ENCODE assay signal across 8 mouse cellular contexts in genomic region chr9:57070800-57071545, GRCm38 (mm10). TPM values are rescaled to one million over a fixed set of nuclear protein-coding genes. Genes with fewer than 3 reads are reported as not detected.
A peak's percentile ranks its signal among the peaks of the same experiment; 100 is the strongest.
DNase-seq lines count a peak whose midpoint lies in the region; ATAC-seq and TF ChIP-seq lines count a peak whose summit lies in the region.

No protein-coding gene starts in this region.

- peak overlapping the region; percentile 93 for H3K9ac ChIP-seq in liver, embryonic 12.5 days

- TF ChIP-seq CTCF in gastrocnemius, adult 2 months (IDR thresholded peaks at IDR 0.05) = no peak
- TF ChIP-seq CTCF in embryonic fibroblast, embryonic 13.5 days (IDR thresholded peaks at IDR 0.05; ENCODE audit: borderline replicate concordance, insufficient read depth, low read length) = no peak

- H3K4me1 ChIP-seq in embryonic fibroblast, embryonic 13.5 days (ENCODE audit: control insufficient read depth, insufficient read depth, low read length) = no peaks in the 10 kb centered on the region
- H3K4me1 ChIP-seq in liver, embryonic 12.5 days = peaks cover 51% of the 10 kb centered on the region

- no peaks in the 10 kb centered on the region for H3K9me3 ChIP-seq in liver, embryonic 12.5 days (replicated peaks)

- no peak for TF ChIP-seq POLR2A in embryonic fibroblast, embryonic 13.5 days (IDR thresholded peaks at IDR 0.05; ENCODE audit: low read depth, low read length)

- H3K27ac ChIP-seq in gastrocnemius, adult 2 months = peak overlapping the region; percentile 99
- H3K27ac ChIP-seq in embryonic fibroblast, embryonic 13.5 days (ENCODE audit: insufficient read depth, low read length) = peak overlapping the region; percentile 34
- peak overlapping the region; percentile 100 for H3K27ac ChIP-seq in liver, embryonic 12.5 days

- no peak for DNase-seq in gastrocnemius, adult 2 months
- DNase-seq in gastrocnemius, postnatal 25 days = no peak
- peak; percentile 41 for DNase-seq in 3T3-L1 (ENCODE audit: low read depth, low spot score)
- DNase-seq in T-cell, adult 2 months (ENCODE audit: low spot score) = no peak
- no peak for DNase-seq in urinary bladder, adult 2 months (ENCODE audit: low spot score)
- no peak for DNase-seq in right cerebral cortex, postnatal 10 days (ENCODE audit: low spot score in 2 of 2)

- WGBS in liver, embryonic 12.5 days (ENCODE audit: insufficient replicate concordance) = 10% methylated on average over 5 of the region's 5 CpGs

- H3K4me3 ChIP-seq in gastrocnemius, adult 2 months = peak overlapping the region; percentile 92
- H3K4me3 ChIP-seq in embryonic fibroblast, embryonic 13.5 days (ENCODE audit: insufficient read depth, low read length) = peak overlapping the region; percentile 91
- peak overlapping the region; percentile 87 for H3K4me3 ChIP-seq in liver, embryonic 12.5 days

- H3K36me3 ChIP-seq in liver, embryonic 12.5 days = no peaks in the 10 kb centered on the region

- H3K27me3 ChIP-seq in liver, embryonic 12.5 days (replicated peaks) = no peaks in the 10 kb centered on the region

- no peak for ATAC-seq in liver, embryonic 12.5 days

- peak overlapping the region; percentile 97 for H3K4me2 ChIP-seq in liver, embryonic 12.5 days

- intact Hi-C loops in gastrocnemius, adult 2 months (cut with DNase I) = loop anchor here (5.0 kb wide), 1 partner anchor 144 kb away; the partner anchor contains the start of gene Snx33

RNA-seq across cellular contexts. Expression of gene Sin3a, which starts 0.9 kb away (rescaled TPM):
- 10 to 100 TPM; 17.1 to 18.7 TPM for total RNA-seq in gastrocnemius, adult 2 months (2021)
- total RNA-seq in gastrocnemius, postnatal 25 days (2021) = 10 to 100 TPM; 12.5 to 19.6 TPM
- polyA plus RNA-seq in embryonic fibroblast, embryonic 13.5 days (2011; ENCODE audit: insufficient read length, low read depth, missing spikeins) = 34.3 and 49.7 TPM in 2 replicates
- polyA plus RNA-seq in liver, embryonic 12.5 days (2016; fragmentation: Nextera tagmentation; extraction: Ambion mirVana) = 20.2 and 20.5 TPM in 2 replicates
- polyA plus RNA-seq in urinary bladder, adult 2 months (2012; rRNA removed) = 32.3 TPM in 2 replicates

RNA-seq across cellular contexts. Expression of gene Man2c1, which starts 59.5 kb away (rescaled TPM):
- 10 to 100 TPM; 30.9 to 35.6 TPM for total RNA-seq in gastrocnemius, adult 2 months (2021)
- 10 to 100 TPM; 27.6 to 29.0 TPM for total RNA-seq in gastrocnemius, postnatal 25 days (2021)
- 81.2 and 86.1 TPM in 2 replicates for polyA plus RNA-seq in embryonic fibroblast, embryonic 13.5 days (2011; ENCODE audit: insufficient read length, low read depth, missing spikeins)
- polyA plus RNA-seq in liver, embryonic 12.5 days (2016; fragmentation: Nextera tagmentation; extraction: Ambion mirVana) = 31.5 and 35.4 TPM in 2 replicates
- 124 and 135 TPM in 2 replicates for polyA plus RNA-seq in urinary bladder, adult 2 months (2012; rRNA removed)

Comparison
In these comparisons a context has a peak if more than half of its experiments do, and no peak if none do; other contexts are left out.
1. H3K27ac ChIP-seq: peak in every context shown above with its lines; median percentile 100 in liver, embryonic 12.5 days; 99 in gastrocnemius, adult 2 months; 34 in embryonic fibroblast, embryonic 13.5 days.